Mouse (Mus musculus) heart, adult 2 months (tissue): ENCODE results near the gene Mllt11. TPM values are rescaled to one million over a fixed set of nuclear protein-coding genes. Genes with fewer than 3 reads are reported as not detected.

ENCODE experiments used
- DNase-seq, 2 experiments: peaks; one replicate each; pipeline ENCODE4 v3.0.0; 2021
- H3K27ac ChIP-seq: fragments of 200-600 bp; 2 replicates; pipeline ENCODE4 v1.8.1; 2022
- H3K27me3 ChIP-seq: fragments of 200-500 bp; 2 replicates; pipeline ENCODE4 v1.6.1; 2012; ENCODE audit warnings: mild to moderate bottlenecking, low read length, inconsistent platforms, mixed read lengths; ENCODE audit not compliant: control insufficient read depth, insufficient read depth
- H3K36me3 ChIP-seq: fragments of 200-500 bp; 2 replicates; pipeline ENCODE4 v1.6.1; 2012; ENCODE audit warnings: low read length, inconsistent platforms; ENCODE audit not compliant: control insufficient read depth, insufficient read depth
- H3K4me1 ChIP-seq: fragments of 200-500 bp; 2 replicates; pipeline ENCODE4 v1.6.1; 2011; ENCODE audit warnings: low read length; ENCODE audit not compliant: control insufficient read depth, insufficient read depth
- H3K4me3 ChIP-seq: fragments of 200-600 bp; 2 replicates; pipeline ENCODE4 v1.8.1; 2022
- H3K79me2 ChIP-seq: fragments of 200-500 bp; replicated peaks from 2 replicates; pipeline ENCODE4 v1.6.1; 2012; ENCODE audit warnings: mild to moderate bottlenecking, inconsistent platforms, low read length, moderate library complexity, mixed read lengths; ENCODE audit not compliant: control insufficient read depth, insufficient read depth
- H3K9ac ChIP-seq: fragments of 200-500 bp; 2 replicates; pipeline ENCODE4 v1.6.1; 2012; ENCODE audit warnings: low read depth, mild to moderate bottlenecking, control low read depth, inconsistent platforms, low read length, mixed read lengths
- CTCF ChIP-seq: fragments of 200-600 bp; IDR thresholded peaks from 2 replicates; pipeline ENCODE4 v1.8.1; 2022; ENCODE audit warnings: antibody characterized with exemption, mild to moderate bottlenecking, moderate library complexity
- EP300 ChIP-seq: fragments of 200-500 bp; IDR thresholded peaks from 2 replicates; pipeline ENCODE4 v1.6.1; 2011; ENCODE audit warnings: low read depth, low read length, control low read depth; ENCODE audit not compliant: insufficient read depth
- POLR2A ChIP-seq: fragments of 200-500 bp; IDR thresholded peaks from 2 replicates; pipeline ENCODE4 v1.6.1; 2011; ENCODE audit warnings: mild to moderate bottlenecking, low read depth, low read length, control low read depth; ENCODE audit not compliant: insufficient read depth
- WGBS: fragments of 180-500 bp; shearing (Covaris S2); methylation state at CpG from one replicate; pipeline ENCODE4 v1.1.7; 2018; 5-methylcytosine and 5-hydroxymethylcytosine counted together
- intact Hi-C: fragments of 180-260 bp; cut with DNase I; formaldehyde crosslinking; loops from one replicate; pipeline ENCODE4 v1.15.1; 2025
- long read RNA-seq: library from polyadenylated mRNA; stranded (forward); transcript quantifications from one replicate; pipeline ENCODE4 v2.0.0, GENCODE M21; 2021
- polyA plus RNA-seq: library from polyadenylated mRNA; depleted of rRNA; stranded (reverse); fragments of >200 nt; gene quantifications from 2 replicates; pipeline ENCODE4 v1.2.3, GENCODE M21; 2012; rRNA removed
- total RNA-seq, 2 experiments: library from RNA; stranded (reverse); gene quantifications; 2 replicates each; pipeline ENCODE4 v1.2.3; 2021

Mllt11 gene
- total RNA-seq = 1 to 10 TPM; 5.6 to 6.9 TPM
- 13.7 and 23.9 TPM in 2 replicates for polyA plus RNA-seq
- long read RNA-seq, transcript Mllt11-201 (2 exons, 1,923 nt) = major isoform, 15 of 17 reads
- long read RNA-seq, partial matches to known transcripts = 0 of 17 reads
- long read RNA-seq, other reads (novel, unspliced or antisense) = 2 of 17 reads

GRCm38 (mm10) chr3:95231298-95232221 lies at the start of gene Mllt11:
Gene Mllt11 (minus strand): TSS chr3:95232171.
- Histone ChIP-seq H3K27ac (peak within 1 kb of the TSS; percentile 86), H3K27me3 (no peaks in the 10 kb centered on the region), H3K36me3 (no peaks in the 10 kb centered on the region), H3K4me3 (peak within 1 kb of the TSS; percentile 75; the same call in 1 of the 2 replicates), H3K79me2 (peaks cover 3% of the 10 kb centered on the region), H3K9ac (peak within 1 kb of the TSS; percentile 36), H3K4me1 (peaks cover 11% of the 10 kb centered on the region)
- DNase-seq = peak in 1 of 2 experiments; percentile 42
- TF ChIP-seq POLR2A (no peak), EP300 (no peak), CTCF (no peak)
- intact Hi-C loops = loop anchor here (5.0 kb wide), 1 partner anchor 51 kb away; the partner anchor contains the start of genes Mindy1 and Prune1
- WGBS = 66% methylated on average over 12 of the region's 13 CpGs

GRCm38 (mm10) chr3:95281216-95282126 lies 49.5 kb upstream of the Mllt11 start, which contains the start of the genes Mindy1 and Prune1:
Gene Mindy1 (plus strand): TSS chr3:95281345.
Gene Prune1 (minus strand): TSS chr3:95282076.
- intact Hi-C loops = loop anchor here (2.0 to 5.0 kb wide), 3 partner anchors 33 to 64 kb away; partner anchors contain the start of genes Cers2, Gabpb2 and Mllt11
- TF ChIP-seq CTCF (peak; percentile 60), EP300 (no peak), POLR2A (peak; percentile 85)
- Histone ChIP-seq H3K79me2 (no peaks in the 10 kb centered on the region), H3K27me3 (no peaks in the 10 kb centered on the region), H3K4me3 (peak within 1 kb of the TSS; percentile 88), H3K9ac (peak within 1 kb of the TSS; percentile 91), H3K36me3 (no peaks in the 10 kb centered on the region), H3K27ac (peak within 1 kb of the TSS; percentile 98), H3K4me1 (peaks cover 2% of the 10 kb centered on the region)
- under 1% methylated on average over 53 of the region's 53 CpGs for WGBS
- peak; percentile 98 to 99 for DNase-seq

GRCm38 (mm10) chr3:95280747-95281146 lies 48.8 kb upstream of the Mllt11 start:
- TF ChIP-seq EP300 (no peak), CTCF (no peak), POLR2A (no peak)
- Histone ChIP-seq H3K4me1 (peaks cover 2% of the 10 kb centered on the region), H3K79me2 (no peaks in the 10 kb centered on the region), H3K9ac (no peak overlapping the region), H3K36me3 (no peaks in the 10 kb centered on the region), H3K27me3 (no peaks in the 10 kb centered on the region), H3K4me3 (peak overlapping the region; percentile 88), H3K27ac (peak overlapping the region; percentile 98)
- 19% methylated on average over 8 of the region's 8 CpGs for WGBS
- intact Hi-C loops = loop anchor here (5.0 kb wide), 2 partner anchors 48 to 63 kb away; partner anchors contain the start of genes Gabpb2 and Mllt11
- DNase-seq = peak in 1 of 2 experiments; percentile 29

GRCm38 (mm10) chr3:95277149-95277551 lies 45.2 kb upstream of the Mllt11 start:
- no peak for TF ChIP-seq EP300
- TF ChIP-seq POLR2A = no peak
- no peak for TF ChIP-seq CTCF
- Histone ChIP-seq H3K4me1 (no peaks in the 10 kb centered on the region; the same call in 1 of the 2 replicates), H3K79me2 (no peaks in the 10 kb centered on the region), H3K27ac (peak overlapping the region; percentile 67), H3K36me3 (no peaks in the 10 kb centered on the region), H3K4me3 (no peak overlapping the region), H3K27me3 (no peaks in the 10 kb centered on the region), H3K9ac (no peak overlapping the region)
- 27% methylated on average over 1 of the region's 1 CpGs for WGBS
- intact Hi-C loops = no loop called here
- DNase-seq = peak in 1 of 2 experiments; percentile 20

- peak overlapping the region; percentile 67 for H3K27ac ChIP-seq
- WGBS = 68% methylated on average over 5 of the region's 5 CpGs
Observed at GRCm38 (mm10) chr3:95276428-95276934, 44.5 kb upstream of the Mllt11 start.

More at GRCm38 (mm10) chr3:95276428-95276934, 44.5 kb upstream of the Mllt11 start:
- Histone ChIP-seq H3K36me3 (no peaks in the 10 kb centered on the region), H3K4me1 (no peaks in the 10 kb centered on the region; the same call in 1 of the 2 replicates), H3K79me2 (no peaks in the 10 kb centered on the region), H3K4me3 (no peak overlapping the region), H3K9ac (no peak overlapping the region), H3K27me3 (no peaks in the 10 kb centered on the region)
- DNase-seq = no peak
- intact Hi-C loops = no loop called here
- TF ChIP-seq EP300 (no peak), POLR2A (no peak), CTCF (no peak)
